Comparison of ENCODE assay signal across 8 mouse cellular contexts in genomic region chr17:32965623-32966290, GRCm38 (mm10). TPM values are rescaled to one million over a fixed set of nuclear protein-coding genes. Genes with fewer than 3 reads are reported as not detected.
DNase-seq lines count a peak whose midpoint lies in the region; ATAC-seq lines count a peak whose summit lies in the region.

Zfp472 (plus strand) TSS chr17:32965814.

- intact Hi-C loops in heart, postnatal 14 days (cut with DNase I), result no loop called here

- no peaks in the 10 kb centered on the region for H3K27me3 ChIP-seq in forebrain, embryonic 14.5 days (replicated peaks; ENCODE audit: control insufficient read depth, insufficient read depth, low read length)
- no peaks in the 10 kb centered on the region for H3K27me3 ChIP-seq in neural tube, embryonic 15.5 days (replicated peaks)

- H3K27ac ChIP-seq in forebrain, embryonic 14.5 days (ENCODE audit: low read depth, low read length), result peak within 1 kb of the TSS; percentile 61; the same call in 1 of the 2 replicates
- peak within 1 kb of the TSS; percentile 82 for H3K27ac ChIP-seq in neural tube, embryonic 15.5 days (replicated peaks)

- H3K9ac ChIP-seq in forebrain, embryonic 14.5 days (ENCODE audit: low read length), result peak within 1 kb of the TSS; percentile 67
- peak within 1 kb of the TSS; percentile 67 for H3K9ac ChIP-seq in neural tube, embryonic 15.5 days (replicated peaks)

- peak within 1 kb of the TSS; percentile 78 for H3K4me2 ChIP-seq in forebrain, embryonic 14.5 days (ENCODE audit: low read length)
- H3K4me2 ChIP-seq in neural tube, embryonic 15.5 days, result peak within 1 kb of the TSS; percentile 87

- no peaks in the 10 kb centered on the region for H3K36me3 ChIP-seq in forebrain, embryonic 14.5 days (ENCODE audit: control insufficient read depth, insufficient read depth, low read length)
- no peaks in the 10 kb centered on the region for H3K36me3 ChIP-seq in neural tube, embryonic 15.5 days

- under 1% methylated on average over 33 of the region's 33 CpGs for WGBS in forebrain, embryonic 14.5 days
- WGBS in neural tube, embryonic 15.5 days, result under 1% methylated on average over 33 of the region's 33 CpGs

- no peaks in the 10 kb centered on the region for H3K9me3 ChIP-seq in forebrain, embryonic 14.5 days (replicated peaks; ENCODE audit: control insufficient read depth, low read length)
- H3K9me3 ChIP-seq in neural tube, embryonic 15.5 days (replicated peaks), result no peaks in the 10 kb centered on the region

- ATAC-seq in forebrain, embryonic 14.5 days, result peak; percentile 100
- peak; percentile 100 for ATAC-seq in neural tube, embryonic 15.5 days (ENCODE audit: low FRiP score)

- peaks cover 13% of the 10 kb centered on the region for H3K4me1 ChIP-seq in forebrain, embryonic 14.5 days (ENCODE audit: control insufficient read depth, insufficient read depth, low read length)
- H3K4me1 ChIP-seq in neural tube, embryonic 15.5 days, result peaks cover 18% of the 10 kb centered on the region

- DNase-seq in ES-CJ7 (ENCODE audit: low read depth, low spot score), result peak; percentile 93
- peak; percentile 83 for DNase-seq in cerebellum, adult 11 months
- peak; percentile 96 for DNase-seq in forebrain, embryonic 14.5 days (ENCODE audit: low spot score)
- peak; percentile 84 to 93 for DNase-seq in heart, postnatal 14 days
- peak; percentile 94 for DNase-seq in layer of hippocampus, adult 11-12 months (ENCODE audit: low spot score)
- peak; percentile 93 to 94 for DNase-seq in lung, adult 18-20 months
- DNase-seq in testis, postnatal 14 days (ENCODE audit: low spot score), result peak; percentile 88

- H3K4me3 ChIP-seq in forebrain, embryonic 14.5 days (ENCODE audit: low read depth, low read length), result peak within 1 kb of the TSS; percentile 88
- peak within 1 kb of the TSS; percentile 87 for H3K4me3 ChIP-seq in neural tube, embryonic 15.5 days (replicated peaks)

RNA-seq across cellular contexts. Expression of gene Zfp472, which starts in this region (rescaled TPM):
- polyA plus RNA-seq in forebrain, embryonic 14.5 days (2014; fragmentation: Nextera tagmentation; extraction: Ambion mirVana), result 12.1 and 12.7 TPM in 2 replicates
- total RNA-seq in heart, postnatal 14 days (2021), result 1 to 10 TPM; 2.6 to 3.3 TPM
- 8.5 and 9.0 TPM in 2 replicates for polyA plus RNA-seq in neural tube, embryonic 15.5 days (2015; fragmentation: Nextera tagmentation; extraction: Ambion mirVana)

Comparison
In these comparisons a context has a peak if more than half of its experiments do, and no peak if none do; other contexts are left out.
1. Peak in every context shown above with its lines: DNase-seq, ATAC-seq, H3K4me3 ChIP-seq and H3K27ac ChIP-seq.